Mouse (Mus musculus) midbrain, embryonic 13.5 days (tissue): ENCODE data around the gene Olfr1177-ps. TPM values are rescaled to one million over a fixed set of nuclear protein-coding genes. Genes with fewer than 3 reads are reported as not detected.

Experiments
- ATAC-seq: fragments of 200-750 bp; cut with Nextera tagmentation; 2 replicates; pipeline ENCODE4 v1.8.0; 2017; ENCODE audit warnings: mild to moderate bottlenecking, moderate TSS enrichment, moderate library complexity
- H3K27ac ChIP-seq: fragments of 300-500 bp; sonication (generic); 2 replicates; pipeline ENCODE4 v1.5.1; 2015; ENCODE audit warnings: inconsistent platforms, mild to moderate bottlenecking, moderate library complexity
- H3K27me3 ChIP-seq: fragments of 300-500 bp; sonication (generic); 2 replicates; pipeline ENCODE4 v1.6.1; 2015; ENCODE audit warnings: mild to moderate bottlenecking, inconsistent platforms
- H3K36me3 ChIP-seq: fragments of 300-500 bp; sonication (generic); 2 replicates; pipeline ENCODE4 v1.6.1; 2015; ENCODE audit warnings: mild to moderate bottlenecking, inconsistent platforms
- H3K4me1 ChIP-seq: fragments of 300-500 bp; sonication (generic); replicated peaks from 2 replicates; pipeline ENCODE4 v1.6.1; 2015; ENCODE audit warnings: inconsistent platforms
- H3K4me2 ChIP-seq: fragments of 300-500 bp; sonication (generic); replicated peaks from 2 replicates; pipeline ENCODE4 v1.6.1; 2015; ENCODE audit warnings: moderate library complexity, mild to moderate bottlenecking, inconsistent platforms
- H3K4me3 ChIP-seq: fragments of 300-500 bp; sonication (generic); replicated peaks from 2 replicates; pipeline ENCODE4 v1.5.1; 2015; ENCODE audit warnings: mild to moderate bottlenecking, inconsistent platforms
- H3K9ac ChIP-seq: fragments of 300-500 bp; sonication (generic); replicated peaks from 2 replicates; pipeline ENCODE4 v1.6.1; 2015; ENCODE audit warnings: mild to moderate bottlenecking, inconsistent platforms
- H3K9me3 ChIP-seq: fragments of 300-500 bp; sonication (generic); 2 replicates; pipeline ENCODE4 v1.6.1; 2016; ENCODE audit warnings: mild to moderate bottlenecking, inconsistent platforms
- WGBS: fragments of 180-500 bp; shearing (Covaris S2); methylation state at CpG from one replicate; pipeline ENCODE4 v1.1.7; 2015; 5-methylcytosine and 5-hydroxymethylcytosine counted together
- polyA plus RNA-seq: library from polyadenylated mRNA; unstranded; fragments of >200 nt; fragmentation: Nextera tagmentation; extraction: Ambion mirVana; gene quantifications from 2 replicates; pipeline ENCODE4 v1.2.1, GENCODE M21; 2015

Gene Olfr1177-ps
- not detected in 2 replicates for polyA plus RNA-seq

- ATAC-seq = no peak
- no peaks in the 10 kb centered on the region for H3K27me3 ChIP-seq
- H3K36me3 ChIP-seq = no peaks in the 10 kb centered on the region
- no peak within 1 kb of the TSS for H3K27ac ChIP-seq
- H3K9ac ChIP-seq = no peak within 1 kb of the TSS
- H3K9me3 ChIP-seq = no peaks in the 10 kb centered on the region
- H3K4me3 ChIP-seq = no peak within 1 kb of the TSS
- WGBS = 88% methylated on average over 1 of the region's 1 CpGs
- no peaks in the 10 kb centered on the region for H3K4me1 ChIP-seq
- no peak within 1 kb of the TSS for H3K4me2 ChIP-seq
These were observed at the start of gene Olfr1177-ps for GRCm38 (mm10) chr2:88346392-88346791. Olfr1177-ps (minus strand) TSS chr2:88346492.

- Histone ChIP-seq H3K27me3 (no peaks in the 10 kb centered on the region), H3K27ac (no peak within 1 kb of the TSS), H3K9me3 (no peaks in the 10 kb centered on the region), H3K4me3 (no peak within 1 kb of the TSS), H3K4me1 (no peaks in the 10 kb centered on the region), H3K36me3 (no peaks in the 10 kb centered on the region), H3K4me2 (no peak within 1 kb of the TSS), H3K9ac (no peak within 1 kb of the TSS)
- no peak for ATAC-seq
- WGBS = 88% methylated on average over 1 of the region's 1 CpGs
These were observed 40.5 kb upstream of the Olfr1177-ps start, which contains the start of gene Olfr1178 for GRCm38 (mm10) chr2:88386762-88387161. Olfr1178 (plus strand) TSS chr2:88387062.

GRCm38 (mm10) chr2:88356304-88356703, 10.0 kb upstream of the Olfr1177-ps start:
- no peak overlapping the region for H3K27ac ChIP-seq
- H3K4me2 ChIP-seq = no peak overlapping the region
- no peak overlapping the region for H3K9ac ChIP-seq
- no peaks in the 10 kb centered on the region for H3K9me3 ChIP-seq
- WGBS = 3% methylated on average over 2 of the region's 2 CpGs
- ATAC-seq = peak; percentile 60
- H3K4me1 ChIP-seq = no peaks in the 10 kb centered on the region
- H3K36me3 ChIP-seq = no peaks in the 10 kb centered on the region
- H3K27me3 ChIP-seq = no peaks in the 10 kb centered on the region
- no peak overlapping the region for H3K4me3 ChIP-seq

GRCm38 (mm10) chr2:88336421-88336820, 9.9 kb downstream of the Olfr1177-ps start, which contains the start of gene Olfr1176:
Olfr1176 (plus strand) TSS chr2:88336721.
- 72% methylated on average over 1 of the region's 1 CpGs for WGBS
- no peaks in the 10 kb centered on the region for H3K27me3 ChIP-seq
- H3K4me1 ChIP-seq = no peaks in the 10 kb centered on the region
- H3K27ac ChIP-seq = no peak within 1 kb of the TSS
- H3K4me3 ChIP-seq = no peak within 1 kb of the TSS
- H3K9me3 ChIP-seq = no peaks in the 10 kb centered on the region
- H3K9ac ChIP-seq = no peak within 1 kb of the TSS
- H3K36me3 ChIP-seq = no peaks in the 10 kb centered on the region
- no peak within 1 kb of the TSS for H3K4me2 ChIP-seq
- no peak for ATAC-seq

- H3K9me3 ChIP-seq = no peaks in the 10 kb centered on the region
- no peak within 1 kb of the TSS for H3K27ac ChIP-seq
- no peak within 1 kb of the TSS for H3K4me2 ChIP-seq
- no peaks in the 10 kb centered on the region for H3K36me3 ChIP-seq
- no peak within 1 kb of the TSS for H3K4me3 ChIP-seq
- H3K27me3 ChIP-seq = no peaks in the 10 kb centered on the region
- no peak within 1 kb of the TSS for H3K9ac ChIP-seq
- no peak for ATAC-seq
- H3K4me1 ChIP-seq = no peaks in the 10 kb centered on the region
- 87% methylated on average over 2 of the region's 2 CpGs for WGBS
These were observed 19.2 kb downstream of the Olfr1177-ps start, which contains the start of gene Olfr1175-ps for GRCm38 (mm10) chr2:88327115-88327514. Olfr1175-ps (minus strand) TSS chr2:88327215.

GRCm38 (mm10) chr2:88315035-88315434, 31.3 kb downstream of the Olfr1177-ps start, which contains the start of gene Olfr1174-ps:
Olfr1174-ps (minus strand) TSS chr2:88315135.
- ATAC-seq = no peak
- Histone ChIP-seq H3K9me3 (no peaks in the 10 kb centered on the region), H3K4me1 (no peaks in the 10 kb centered on the region), H3K9ac (no peak within 1 kb of the TSS), H3K4me3 (no peak within 1 kb of the TSS), H3K36me3 (no peaks in the 10 kb centered on the region), H3K4me2 (no peak within 1 kb of the TSS), H3K27me3 (no peaks in the 10 kb centered on the region), H3K27ac (no peak within 1 kb of the TSS)
- 91% methylated on average over 4 of the region's 4 CpGs for WGBS

Other genes starting within 250 kb of the Olfr1177-ps start
- gene Olfr1166, start 218.2 kb downstream of the Olfr1177-ps start, polyA plus RNA-seq = not detected in 2 replicates
- not detected in 2 replicates for gene Olfr1167, start 191.3 kb downstream of the Olfr1177-ps start, polyA plus RNA-seq
- not detected in 2 replicates for gene Olfr1168, start 164.6 kb downstream of the Olfr1177-ps start, polyA plus RNA-seq
- gene Olfr1170, start 118.2 kb downstream of the Olfr1177-ps start, polyA plus RNA-seq = not detected in 2 replicates
- not detected in 2 replicates for gene Olfr1173, start 66.6 kb downstream of the Olfr1177-ps start, polyA plus RNA-seq
- gene Olfr1174-ps, start 31.4 kb downstream of the Olfr1177-ps start, polyA plus RNA-seq = not detected in 2 replicates
- not detected in 2 replicates for gene Olfr1175-ps, start 19.3 kb downstream of the Olfr1177-ps start, polyA plus RNA-seq
- not detected in 2 replicates for gene Olfr1176, start 9.8 kb downstream of the Olfr1177-ps start, polyA plus RNA-seq
- not detected in 2 replicates for gene Olfr1178, start 40.6 kb upstream of the Olfr1177-ps start, polyA plus RNA-seq
- gene Olfr1179, start 60.0 kb upstream of the Olfr1177-ps start, polyA plus RNA-seq = not detected in 2 replicates
- gene Olfr1180, start 72.7 kb upstream of the Olfr1177-ps start, polyA plus RNA-seq = not detected in 2 replicates
- not detected in 2 replicates for gene Olfr1181, start 79.7 kb upstream of the Olfr1177-ps start, polyA plus RNA-seq
- not detected in 2 replicates for gene Gm13757, start 102.6 kb upstream of the Olfr1177-ps start, polyA plus RNA-seq
- gene Olfr1183, start 108.4 kb upstream of the Olfr1177-ps start, polyA plus RNA-seq = not detected in 2 replicates
- gene Olfr1184, start 137.1 kb upstream of the Olfr1177-ps start, polyA plus RNA-seq = not detected in 2 replicates
- not detected in 2 replicates for gene Olfr1185-ps1, start 146.8 kb upstream of the Olfr1177-ps start, polyA plus RNA-seq
- not detected in 2 replicates for gene Olfr1186, start 172.1 kb upstream of the Olfr1177-ps start, polyA plus RNA-seq
- not detected in 2 replicates for gene Olfr1188, start 210.4 kb upstream of the Olfr1177-ps start, polyA plus RNA-seq
- gene Olfr1189, start 240.0 kb upstream of the Olfr1177-ps start, polyA plus RNA-seq = not detected in 2 replicates